Comparison of ENCODE assay signal across 8 mouse cellular contexts in the genomic region with DNA sequence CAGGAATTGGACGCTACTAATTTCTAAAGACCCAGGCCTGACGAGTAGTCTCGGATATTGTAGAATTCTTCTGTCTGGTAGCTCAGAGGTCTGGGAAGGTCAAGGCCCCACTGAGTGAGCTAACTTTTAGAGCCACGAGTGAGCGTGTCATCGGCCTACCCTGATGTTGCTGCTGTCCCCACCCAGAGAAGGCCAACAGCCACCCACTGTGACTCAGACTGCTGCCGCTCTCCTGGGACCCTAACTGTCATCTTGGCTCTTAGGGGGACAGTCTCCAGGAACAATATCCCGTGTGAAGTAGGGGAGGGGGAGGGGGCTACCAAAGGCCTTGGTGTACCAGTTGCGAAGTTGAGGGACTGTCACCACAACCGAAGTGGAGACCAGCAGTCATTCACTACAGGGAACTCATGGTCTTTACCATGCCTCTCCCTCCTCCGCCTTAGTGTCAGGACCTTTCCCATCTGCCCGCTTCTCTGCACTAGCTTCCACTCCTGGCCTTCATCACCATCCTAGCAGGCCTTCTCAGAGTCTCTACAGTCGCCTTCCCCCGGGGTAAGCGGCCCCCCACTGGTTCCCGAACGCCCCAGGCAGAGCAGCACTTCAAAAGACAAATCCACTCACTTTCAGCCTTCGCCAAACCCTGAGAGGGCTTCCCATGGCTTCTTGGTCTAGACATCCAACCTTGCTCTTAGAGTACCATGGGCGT. TPM values are rescaled to one million over a fixed set of nuclear protein-coding genes. Genes with fewer than 3 reads are reported as not detected.
A peak's percentile ranks its signal among the peaks of the same experiment; 100 is the strongest.
DNase-seq lines count a peak whose midpoint lies in the region; ATAC-seq and TF ChIP-seq lines count a peak whose summit lies in the region.

No protein-coding gene starts in this region.

- H3K9me3 ChIP-seq in lung, postnatal 0 days (ENCODE audit: low read length) = no peaks in the 10 kb centered on the region
- H3K9me3 ChIP-seq in limb, embryonic 13.5 days = no peaks in the 10 kb centered on the region
- H3K9me3 ChIP-seq in stomach, embryonic 16.5 days (replicated peaks; ENCODE audit: control insufficient read depth, low read length) = no peaks in the 10 kb centered on the region

- peak; percentile 55 for DNase-seq in adrenal gland, adult 2 months
- DNase-seq in adrenal gland, postnatal 10 days = no peak
- DNase-seq in lung, postnatal 0 days (ENCODE audit: low spot score) = peak; percentile 36
- DNase-seq in lung, adult 18-20 months = no peak
- DNase-seq in right cerebral cortex, adult 18-20 months = no peak
- no peak for DNase-seq in urinary bladder, postnatal 25 days (ENCODE audit: low spot score)

- H3K9ac ChIP-seq in lung, postnatal 0 days (replicated peaks; ENCODE audit: low read depth) = no peak overlapping the region
- H3K9ac ChIP-seq in limb, embryonic 13.5 days = peak overlapping the region; percentile 68
- peak overlapping the region; percentile 67 for H3K9ac ChIP-seq in stomach, embryonic 16.5 days (ENCODE audit: low read length)

- no peak for TF ChIP-seq CTCF in lung, postnatal 0 days (IDR thresholded peaks at IDR 0.05)

- 36% methylated on average over 18 of the region's 19 CpGs for WGBS in lung, postnatal 0 days
- WGBS in limb, embryonic 13.5 days = 31% methylated on average over 19 of the region's 19 CpGs
- WGBS in stomach, embryonic 16.5 days = 27% methylated on average over 19 of the region's 19 CpGs

- peak overlapping the region; percentile 64 for H3K4me2 ChIP-seq in lung, postnatal 0 days (replicated peaks; ENCODE audit: low read depth, low read length)
- H3K4me2 ChIP-seq in limb, embryonic 13.5 days (replicated peaks) = peak overlapping the region; percentile 80
- peak overlapping the region; percentile 60 for H3K4me2 ChIP-seq in stomach, embryonic 16.5 days (ENCODE audit: low read depth, low read length)

- H3K4me3 ChIP-seq in lung, postnatal 0 days (ENCODE audit: low read depth, low read length) = peak overlapping the region; percentile 27
- peak overlapping the region; percentile 46 for H3K4me3 ChIP-seq in limb, embryonic 13.5 days
- peak overlapping the region; percentile 41 for H3K4me3 ChIP-seq in stomach, embryonic 16.5 days (replicated peaks; ENCODE audit: low read length)

- TF ChIP-seq EP300 in lung, postnatal 0 days (IDR thresholded peaks at IDR 0.05) = no peak

- no peak for ATAC-seq in lung, postnatal 0 days
- no peak for ATAC-seq in limb, embryonic 13.5 days (ENCODE audit: low FRiP score, low read depth)
- ATAC-seq in stomach, embryonic 16.5 days (ENCODE audit: insufficient read depth, low FRiP score) = no peak

- H3K27me3 ChIP-seq in lung, postnatal 0 days (replicated peaks; ENCODE audit: insufficient read depth, low read length) = no peaks in the 10 kb centered on the region
- no peaks in the 10 kb centered on the region for H3K27me3 ChIP-seq in limb, embryonic 13.5 days
- H3K27me3 ChIP-seq in stomach, embryonic 16.5 days (ENCODE audit: control insufficient read depth, insufficient read depth, low read length) = no peaks in the 10 kb centered on the region

- H3K36me3 ChIP-seq in lung, postnatal 0 days (ENCODE audit: insufficient read depth, low read length) = no peaks in the 10 kb centered on the region
- H3K36me3 ChIP-seq in limb, embryonic 13.5 days = no peaks in the 10 kb centered on the region
- no peaks in the 10 kb centered on the region for H3K36me3 ChIP-seq in stomach, embryonic 16.5 days (ENCODE audit: control insufficient read depth, insufficient read depth, low read length)

- peak overlapping the region; percentile 63 for H3K27ac ChIP-seq in lung, postnatal 0 days (ENCODE audit: low read length)
- H3K27ac ChIP-seq in limb, embryonic 13.5 days = peak overlapping the region; percentile 92
- H3K27ac ChIP-seq in stomach, embryonic 16.5 days (ENCODE audit: low read length) = peak overlapping the region; percentile 92

- H3K4me1 ChIP-seq in lung, postnatal 0 days (ENCODE audit: insufficient read depth, low read depth, low read length) = peaks cover 9% of the 10 kb centered on the region; the same call in 1 of the 2 replicates
- H3K4me1 ChIP-seq in limb, embryonic 13.5 days = peaks cover 39% of the 10 kb centered on the region
- H3K4me1 ChIP-seq in stomach, embryonic 16.5 days (ENCODE audit: control insufficient read depth, insufficient read depth, low read length) = peaks cover 34% of the 10 kb centered on the region

RNA-seq across cellular contexts. Expression of a gene that starts 2.4 kb away (rescaled TPM):
- 10 to 100 TPM; 16.3 to 52.3 TPM for total RNA-seq in adrenal gland, adult 2 months (2021)
- polyA plus RNA-seq in adrenal gland, adult 2 months (2012; rRNA removed) = 72.5 and 72.6 TPM in 2 replicates
- total RNA-seq in adrenal gland, postnatal 10 days (2021) = 10 to 100 TPM; 14.0 to 21.3 TPM
- 17.1 and 30.7 TPM in 2 replicates for polyA plus RNA-seq in lung, postnatal 0 days (2015; fragmentation: Nextera tagmentation; extraction: Ambion mirVana)
- polyA plus RNA-seq in limb, embryonic 13.5 days (2015; fragmentation: Nextera tagmentation; extraction: Ambion mirVana) = 42.0 and 53.6 TPM in 2 replicates
- polyA plus RNA-seq in stomach, embryonic 16.5 days (2015; fragmentation: Nextera tagmentation; extraction: Ambion mirVana) = 35.9 and 36.4 TPM in 2 replicates

RNA-seq across cellular contexts. Expression of a gene that starts 2.5 kb away (rescaled TPM):
- under 1 TPM in 1 of 2 experiments, not detected in 1; 0.69 TPM for total RNA-seq in adrenal gland, adult 2 months (2021)
- 0.12 TPM in 1 of 2 replicates, not detected in the other for polyA plus RNA-seq in adrenal gland, adult 2 months (2012; rRNA removed)
- total RNA-seq in adrenal gland, postnatal 10 days (2021) = 1 to 10 TPM; 2.3 to 4.6 TPM
- 0.37 and 0.61 TPM in 2 replicates for polyA plus RNA-seq in lung, postnatal 0 days (2015; fragmentation: Nextera tagmentation; extraction: Ambion mirVana)
- not detected in 2 replicates for polyA plus RNA-seq in limb, embryonic 13.5 days (2015; fragmentation: Nextera tagmentation; extraction: Ambion mirVana)
- polyA plus RNA-seq in stomach, embryonic 16.5 days (2015; fragmentation: Nextera tagmentation; extraction: Ambion mirVana) = 0.19 and 0.40 TPM in 2 replicates

RNA-seq across cellular contexts. Expression of a gene that starts 39.7 kb away (rescaled TPM):
- 10 to 100 TPM; 38.9 to 46.4 TPM for total RNA-seq in adrenal gland, adult 2 months (2021)
- polyA plus RNA-seq in adrenal gland, adult 2 months (2012; rRNA removed) = 93.9 and 97.5 TPM in 2 replicates
- total RNA-seq in adrenal gland, postnatal 10 days (2021) = 10 to 100 TPM; 32.0 to 47.2 TPM
- 4.3 and 7.5 TPM in 2 replicates for polyA plus RNA-seq in lung, postnatal 0 days (2015; fragmentation: Nextera tagmentation; extraction: Ambion mirVana)
- 14.2 TPM in 2 replicates for polyA plus RNA-seq in limb, embryonic 13.5 days (2015; fragmentation: Nextera tagmentation; extraction: Ambion mirVana)
- 19.8 and 20.0 TPM in 2 replicates for polyA plus RNA-seq in stomach, embryonic 16.5 days (2015; fragmentation: Nextera tagmentation; extraction: Ambion mirVana)

Comparison
In these comparisons a context has a peak if more than half of its experiments do, and no peak if none do; other contexts are left out.
1. DNase-seq: peak in adrenal gland, adult 2 months (single experiment) and lung, postnatal 0 days (single experiment); none in adrenal gland, postnatal 10 days (single experiment), lung, adult 18-20 months (0 of 2), right cerebral cortex, adult 18-20 months (single experiment) and urinary bladder, postnatal 25 days (single experiment).
2. Peak in every context shown above with its lines, with median percentiles within 50 percentile points of each other: H3K27ac ChIP-seq, H3K4me2 ChIP-seq and H3K4me3 ChIP-seq.